Mouse (Mus musculus) intestine, postnatal 0 days (tissue): ENCODE measurements at regions not wholly inside any gene's neighbourhood (a gene's known extent, or its start where the extent isn't known, plus 50 kb on each side); places are given as distances from the start of the nearest gene placed in this dataset.
"Not testable (repeated sequence)": the region's sequence is repeated elsewhere in the genome, so short reads cannot be mapped to it uniquely, and the experiment has no call there.

Source experiments
- ATAC-seq: fragments of 200-750 bp; cut with Nextera tagmentation; 2 replicates; pipeline ENCODE4 v1.8.0; 2017; ENCODE audit warnings: mild to moderate bottlenecking, moderate TSS enrichment, moderate library complexity
- H3K27ac ChIP-seq: fragments of 300-500 bp; sonication (generic); 2 replicates; pipeline ENCODE4 v1.5.1; 2014; ENCODE audit warnings: mild to moderate bottlenecking, low read depth, low read length, moderate library complexity
- H3K27me3 ChIP-seq: fragments of 300-500 bp; sonication (generic); replicated peaks from 2 replicates; pipeline ENCODE4 v1.6.1; 2014; ENCODE audit warnings: low read length, mixed read lengths; ENCODE audit not compliant: control insufficient read depth, insufficient read depth
- H3K36me3 ChIP-seq: fragments of 300-500 bp; sonication (generic); 2 replicates; pipeline ENCODE4 v1.6.1; 2014; ENCODE audit warnings: mild to moderate bottlenecking, moderate library complexity; ENCODE audit not compliant: control insufficient read depth, insufficient read depth
- H3K4me1 ChIP-seq: fragments of 300-500 bp; sonication (generic); replicated peaks from 2 replicates; pipeline ENCODE4 v1.6.1; 2014; ENCODE audit warnings: antibody characterized with exemption, low read length, mixed read lengths; ENCODE audit not compliant: control insufficient read depth, insufficient read depth
- H3K4me2 ChIP-seq: fragments of 300-500 bp; sonication (generic); replicated peaks from 2 replicates; pipeline ENCODE4 v1.6.1; 2014; ENCODE audit warnings: low read depth, mild to moderate bottlenecking, moderate library complexity
- H3K4me3 ChIP-seq: fragments of 300-500 bp; sonication (generic); 2 replicates; pipeline ENCODE4 v1.5.1; 2014; ENCODE audit warnings: low read depth, low read length
- H3K9ac ChIP-seq: fragments of 300-500 bp; sonication (generic); 2 replicates; pipeline ENCODE4 v1.6.1; 2014; ENCODE audit warnings: mild to moderate bottlenecking, low read depth, low read length
- H3K9me3 ChIP-seq: fragments of 300-500 bp; sonication (generic); 2 replicates; pipeline ENCODE4 v1.6.1; 2016; ENCODE audit warnings: mixed run types; ENCODE audit not compliant: control insufficient read depth
- CTCF ChIP-seq: sonication (generic); IDR thresholded peaks from 2 replicates; pipeline ENCODE4 v1.5.1; 2016; ENCODE audit warnings: low read depth, mild to moderate bottlenecking, control low read depth, antibody characterized with exemption, moderate library complexity
- WGBS: fragments of 180-500 bp; shearing (Covaris S2); extraction: QIAGEN DNeasy Blood & Tissue Kit; methylation state at CpG from one replicate; pipeline ENCODE4 v1.1.7; 2014; 5-methylcytosine and 5-hydroxymethylcytosine counted together

GRCm38 (mm10) chr4:67196907-67197306 is 369.5 kb downstream of the Tlr4 start:
- WGBS: 80% methylated on average over 5 of the region's 5 CpGs
- H3K9me3 ChIP-seq: no peaks in the 10 kb centered on the region
- no peak for TF ChIP-seq CTCF

DNA sequence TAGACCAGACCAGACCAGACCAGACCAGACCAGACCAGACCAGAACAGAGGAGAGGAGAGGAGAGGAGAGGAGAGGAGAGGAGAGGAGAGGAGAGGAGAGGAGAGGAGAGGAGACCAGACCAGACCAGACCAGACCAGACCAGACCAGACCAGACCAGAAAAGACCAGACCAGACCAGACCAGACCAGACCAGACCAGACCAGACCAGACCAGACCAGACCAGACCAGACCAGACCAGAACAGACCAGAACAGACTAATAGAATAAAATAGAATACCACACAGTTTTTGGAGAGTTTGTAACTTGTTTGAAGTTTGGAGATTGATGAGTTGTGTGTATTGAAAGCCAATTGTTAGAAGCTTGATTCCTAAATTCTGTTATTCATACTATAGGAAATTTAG is 381.0 kb downstream of the Tlr4 start:
- ATAC-seq, H3K9me3 ChIP-seq, H3K27ac ChIP-seq, H3K9ac ChIP-seq, H3K4me3 ChIP-seq, H3K4me2 ChIP-seq, H3K4me1 ChIP-seq, H3K27me3 ChIP-seq, H3K36me3 ChIP-seq: not testable (repeated sequence)

More at GRCm38 (mm10) chr4:67196907-67197306, 369.5 kb downstream of the Tlr4 start:
- Histone ChIP-seq H3K9ac (no peak overlapping the region), H3K27me3 (no peaks in the 10 kb centered on the region), H3K27ac (no peak overlapping the region), H3K4me3 (no peak overlapping the region), H3K36me3 (no peaks in the 10 kb centered on the region), H3K4me2 (no peak overlapping the region), H3K4me1 (no peaks in the 10 kb centered on the region)
- ATAC-seq: no peak

- Histone ChIP-seq H3K36me3 (no peaks in the 10 kb centered on the region), H3K4me2 (no peak overlapping the region), H3K27ac (no peak overlapping the region), H3K9me3 (no peaks in the 10 kb centered on the region), H3K4me1 (no peaks in the 10 kb centered on the region), H3K27me3 (no peaks in the 10 kb centered on the region), H3K9ac (no peak overlapping the region), H3K4me3 (no peak overlapping the region)
- WGBS: 47% methylated on average over 1 of the region's 1 CpGs
- no peak for TF ChIP-seq CTCF
- ATAC-seq: no peak
Measured at GRCm38 (mm10) chr4:67213363-67213762, 386.0 kb downstream of the Tlr4 start.

DNA sequence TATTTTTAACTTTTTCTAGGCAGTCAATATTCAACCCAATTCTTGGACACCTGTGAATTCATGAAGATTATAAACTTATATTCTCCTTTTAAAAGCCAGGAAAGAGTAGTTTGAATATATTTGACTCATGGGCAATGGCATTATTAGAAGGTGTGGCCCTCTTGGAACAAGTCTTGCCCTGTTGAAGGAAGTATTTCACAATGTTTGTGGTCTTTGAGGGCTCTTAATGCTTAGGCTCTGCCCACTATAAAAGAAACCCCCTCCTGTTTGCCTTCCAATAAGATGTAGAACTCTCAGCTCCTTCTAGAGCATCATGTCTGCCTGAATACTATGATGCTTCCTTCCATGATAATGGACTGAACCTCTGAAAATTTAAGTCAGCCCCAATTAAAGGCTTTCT is 397.1 kb downstream of the Tlr4 start:
- no peak overlapping the region for H3K27ac ChIP-seq
- H3K4me1 ChIP-seq: no peaks in the 10 kb centered on the region
- no peak for ATAC-seq
- TF ChIP-seq CTCF: no peak
- H3K27me3 ChIP-seq: no peaks in the 10 kb centered on the region
- H3K9me3 ChIP-seq: no peaks in the 10 kb centered on the region
- H3K36me3 ChIP-seq: no peaks in the 10 kb centered on the region
- no peak overlapping the region for H3K9ac ChIP-seq
- no peak overlapping the region for H3K4me3 ChIP-seq
- H3K4me2 ChIP-seq: no peak overlapping the region

- no peak overlapping the region for H3K4me3 ChIP-seq
- H3K9ac ChIP-seq: no peak overlapping the region
- ATAC-seq: no peak
- no peak overlapping the region for H3K27ac ChIP-seq
- H3K4me2 ChIP-seq: no peak overlapping the region
- no peaks in the 10 kb centered on the region for H3K4me1 ChIP-seq
- 65% methylated on average over 3 of the region's 3 CpGs for WGBS
- TF ChIP-seq CTCF: no peak
- no peaks in the 10 kb centered on the region for H3K9me3 ChIP-seq
- no peaks in the 10 kb centered on the region for H3K36me3 ChIP-seq
- no peaks in the 10 kb centered on the region for H3K27me3 ChIP-seq
Measured at GRCm38 (mm10) chr4:67229214-67229613, 401.8 kb downstream of the Tlr4 start.

DNA sequence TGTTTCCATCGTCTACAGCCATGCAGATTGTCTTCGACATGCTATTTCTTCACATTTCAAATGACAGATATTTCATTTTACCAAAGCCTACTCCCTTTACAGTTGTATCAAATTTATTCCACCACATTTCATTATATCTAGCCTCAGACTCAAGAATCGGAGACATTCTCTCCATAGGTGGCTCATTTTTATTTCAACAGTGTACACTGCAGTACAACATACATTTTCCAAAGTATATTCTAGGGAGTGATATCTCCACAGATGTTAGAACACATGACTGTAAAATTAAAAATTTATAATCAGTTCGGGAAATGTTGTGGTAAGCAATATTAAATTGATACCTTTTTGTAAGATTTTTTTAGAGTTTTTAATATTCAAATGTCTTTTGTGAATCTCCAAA is 446.2 kb downstream of the Tlr4 start:
- H3K27ac ChIP-seq: no peak overlapping the region
- no peak overlapping the region for H3K9ac ChIP-seq
- H3K4me1 ChIP-seq: no peaks in the 10 kb centered on the region
- no peak overlapping the region for H3K4me3 ChIP-seq
- ATAC-seq: no peak
- H3K9me3 ChIP-seq: no peaks in the 10 kb centered on the region
- no peaks in the 10 kb centered on the region for H3K36me3 ChIP-seq
- no peak for TF ChIP-seq CTCF
- WGBS: 89% methylated on average over 4 of the region's 4 CpGs
- no peaks in the 10 kb centered on the region for H3K27me3 ChIP-seq
- H3K4me2 ChIP-seq: no peak overlapping the region

- Histone ChIP-seq H3K4me3 (no peak overlapping the region), H3K4me2 (no peak overlapping the region), H3K27me3 (no peaks in the 10 kb centered on the region), H3K4me1 (no peaks in the 10 kb centered on the region), H3K9me3 (no peaks in the 10 kb centered on the region), H3K9ac (no peak overlapping the region), H3K36me3 (no peaks in the 10 kb centered on the region), H3K27ac (no peak overlapping the region)
- no peak for TF ChIP-seq CTCF
- 91% methylated on average over 6 of the region's 6 CpGs for WGBS
- ATAC-seq: no peak
Measured at GRCm38 (mm10) chr4:67301020-67301419, 473.6 kb downstream of the Tlr4 start.
